8 mouse cellular contexts compared by ENCODE assay signal in the genomic region with DNA sequence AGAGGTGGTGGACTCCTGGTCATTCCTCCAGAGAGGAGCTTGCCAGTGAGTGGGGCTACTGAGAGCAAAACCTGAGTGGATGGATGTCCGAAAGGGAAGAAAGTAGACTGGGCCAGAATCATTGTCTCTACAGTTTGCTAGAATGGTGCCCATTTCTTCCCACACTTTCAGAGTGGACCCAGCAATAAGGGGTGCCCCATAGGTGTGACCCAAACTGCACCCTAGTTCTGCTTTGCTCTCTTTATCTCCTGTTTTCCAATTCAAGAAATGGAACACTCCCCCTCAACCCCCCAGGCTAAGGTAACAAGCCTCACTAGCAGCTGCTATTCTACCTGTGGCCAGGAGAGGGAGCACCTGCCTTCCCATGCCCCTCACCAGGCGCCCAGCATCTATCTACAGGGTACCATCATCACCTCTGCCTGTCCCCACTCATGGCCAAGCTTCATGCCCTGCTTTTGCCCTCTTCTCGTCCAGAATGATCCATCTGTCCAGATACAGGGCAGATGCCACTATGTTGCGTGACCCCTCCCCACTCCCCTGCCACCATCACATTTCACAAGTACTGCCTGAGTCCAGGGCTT. TPM values are rescaled to one million over a fixed set of nuclear protein-coding genes. Genes with fewer than 3 reads are reported as not detected.
DNase-seq lines count a peak whose midpoint lies in the region; ATAC-seq and TF ChIP-seq lines count a peak whose summit lies in the region.

No protein-coding gene starts in this region.

- H3K4me2 ChIP-seq in intestine, embryonic 14.5 days (ENCODE audit: low read length): no peak overlapping the region
- no peak overlapping the region for H3K4me2 ChIP-seq in neural tube, embryonic 11.5 days (ENCODE audit: low read depth)

- no peaks in the 10 kb centered on the region for H3K27me3 ChIP-seq in spleen, adult 2 months (ENCODE audit: control insufficient read depth, insufficient read depth, low read length)
- H3K27me3 ChIP-seq in intestine, embryonic 14.5 days (replicated peaks; ENCODE audit: control insufficient read depth, insufficient read depth, low read length): no peaks in the 10 kb centered on the region
- H3K27me3 ChIP-seq in liver, adult 2 months (ENCODE audit: control insufficient read depth, insufficient read depth, low read length): no peaks in the 10 kb centered on the region
- H3K27me3 ChIP-seq in neural tube, embryonic 11.5 days (ENCODE audit: control insufficient read depth, insufficient read depth, low read length): no peaks in the 10 kb centered on the region

- H3K9ac ChIP-seq in intestine, embryonic 14.5 days (ENCODE audit: low read length): no peak overlapping the region
- no peak overlapping the region for H3K9ac ChIP-seq in liver, adult 2 months (ENCODE audit: low read depth, low read length)
- no peak overlapping the region for H3K9ac ChIP-seq in neural tube, embryonic 11.5 days (ENCODE audit: low read length)

- no peaks in the 10 kb centered on the region for H3K9me3 ChIP-seq in intestine, embryonic 14.5 days (ENCODE audit: control insufficient read depth, low read length)
- no peaks in the 10 kb centered on the region for H3K9me3 ChIP-seq in neural tube, embryonic 11.5 days (ENCODE audit: control insufficient read depth, low read length)

- no peak overlapping the region for H3K4me3 ChIP-seq in spleen, adult 2 months (ENCODE audit: extremely low read depth, insufficient read depth, insufficient read length)
- H3K4me3 ChIP-seq in intestine, embryonic 14.5 days (ENCODE audit: low read depth, low read length): no peak overlapping the region
- no peak overlapping the region for H3K4me3 ChIP-seq in liver, adult 2 months (ENCODE audit: insufficient read depth, low read depth, low read length)
- H3K4me3 ChIP-seq in neural tube, embryonic 11.5 days (ENCODE audit: low read depth, low read length): no peak overlapping the region

- no peaks in the 10 kb centered on the region for H3K36me3 ChIP-seq in spleen, adult 2 months (ENCODE audit: control insufficient read depth, insufficient read depth, low read length)
- H3K36me3 ChIP-seq in intestine, embryonic 14.5 days (ENCODE audit: control insufficient read depth, insufficient read depth, low read length): peaks cover 31% of the 10 kb centered on the region
- no peaks in the 10 kb centered on the region; the same call in 1 of the 2 replicates for H3K36me3 ChIP-seq in liver, adult 2 months (ENCODE audit: control insufficient read depth, insufficient read depth, low read length)
- H3K36me3 ChIP-seq in neural tube, embryonic 11.5 days (ENCODE audit: control insufficient read depth, insufficient read depth, low read length): peaks cover 7% of the 10 kb centered on the region

- whole genome bisulfite sequencing in spleen, adult 2 months: 62% methylated on average over 4 of the region's 4 CpGs
- WGBS in intestine, embryonic 14.5 days: 46% methylated on average over 4 of the region's 4 CpGs
- WGBS in liver, adult 2 months: 61% methylated on average over 4 of the region's 4 CpGs
- WGBS in neural tube, embryonic 11.5 days: 49% methylated on average over 4 of the region's 4 CpGs

- no peaks in the 10 kb centered on the region for H3K79me2 ChIP-seq in liver, adult 2 months (ENCODE audit: control insufficient read depth, insufficient read depth, low read length)

- TF ChIP-seq CTCF in spleen, adult 2 months (IDR thresholded peaks at IDR 0.05; ENCODE audit: extremely low read depth, insufficient read depth, insufficient read length, insufficient replicate concordance): peak; percentile 75; the same call in 1 of the 2 replicates
- TF ChIP-seq CTCF in liver, adult 2 months (IDR thresholded peaks at IDR 0.05; ENCODE audit: low read depth, low read length): peak; percentile 85

- no peaks in the 10 kb centered on the region for H3K4me1 ChIP-seq in spleen, adult 2 months (ENCODE audit: control insufficient read depth, insufficient read depth, insufficient read length)
- H3K4me1 ChIP-seq in intestine, embryonic 14.5 days (replicated peaks; ENCODE audit: control insufficient read depth, insufficient read depth, low read length): no peaks in the 10 kb centered on the region
- H3K4me1 ChIP-seq in liver, adult 2 months (ENCODE audit: control insufficient read depth, insufficient read depth, low read length): no peaks in the 10 kb centered on the region
- peaks cover 3% of the 10 kb centered on the region; the same call in 1 of the 2 replicates for H3K4me1 ChIP-seq in neural tube, embryonic 11.5 days (ENCODE audit: control insufficient read depth, insufficient read depth, low read length)

- DNase-seq in spleen, adult 2 months (ENCODE audit: low read depth in 1 of 2, low spot score in 2 of 2): peak in 1 of 2 experiments; percentile 13
- no peak for DNase-seq in spleen, postnatal 14 days (ENCODE audit: low spot score in 2 of 2)
- peak; percentile 66 for DNase-seq in adrenal gland, postnatal 10 days
- DNase-seq in intestine, embryonic 14.5 days (ENCODE audit: low spot score): peak; percentile 67
- no peak for DNase-seq in liver, adult 2 months (ENCODE audit: extremely low read depth, low read depth, low spot score)
- peak; percentile 65 for DNase-seq in neural tube, embryonic 11.5 days (ENCODE audit: low spot score)

- no peak for TF ChIP-seq POLR2A in spleen, adult 2 months (IDR thresholded peaks at IDR 0.05; ENCODE audit: low read depth, low read length)
- no peak for TF ChIP-seq POLR2A in liver, adult 2 months (IDR thresholded peaks at IDR 0.05; ENCODE audit: extremely low read depth, insufficient read depth, low read length)

- no peak overlapping the region for H3K27ac ChIP-seq in spleen, adult 2 months (ENCODE audit: insufficient read depth, low read length)
- H3K27ac ChIP-seq in intestine, embryonic 14.5 days (ENCODE audit: low read depth): no peak overlapping the region
- no peak overlapping the region for H3K27ac ChIP-seq in liver, adult 2 months (replicated peaks; ENCODE audit: insufficient read depth, low read depth, low read length)
- H3K27ac ChIP-seq in neural tube, embryonic 11.5 days (ENCODE audit: low read depth, low read length): no peak overlapping the region

- peak; percentile 46; the same call in 1 of the 2 replicates for ATAC-seq in erythroid progenitor cell, adult 5-6 weeks (replicated peaks; ENCODE audit: low FRiP score, poor library complexity, severe bottlenecking)
- peak; percentile 38; the same call in 1 of the 2 replicates for ATAC-seq in intestine, embryonic 14.5 days (replicated peaks; ENCODE audit: low FRiP score, low TSS enrichment, low read depth)
- ATAC-seq in neural tube, embryonic 11.5 days (ENCODE audit: insufficient read depth, low FRiP score, low TSS enrichment): peak; percentile 51; the same call in 1 of the 2 replicates
- no peak for ATAC-seq in inflammation-experienced regulatory T-cells, adult 6 months

RNA-seq across cellular contexts. Expression of gene Rrm2, which starts 8.8 kb away (rescaled TPM):
- polyA plus RNA-seq in spleen, adult 2 months (2012; rRNA removed): 12.7 and 23.1 TPM in 2 replicates
- 10 to 100 TPM; 43.7 to 50.5 TPM for total RNA-seq in adrenal gland, postnatal 10 days (2021)
- 647 and 687 TPM in 2 replicates for total RNA-seq in erythroid progenitor cell, adult 5-6 weeks (2015; ENCODE audit: low replicate concordance)
- total RNA-seq in erythroid progenitor cell, adult 5-6 weeks (2017; ENCODE audit: low replicate concordance): 662 and 846 TPM in 2 replicates
- 160 and 162 TPM in 2 replicates for polyA plus RNA-seq in intestine, embryonic 14.5 days (2014; fragmentation: Nextera tagmentation; extraction: Ambion mirVana)
- 2.8 and 3.8 TPM in 2 replicates for total RNA-seq in liver, adult 2 months (2014; rRNA removed)
- polyA plus RNA-seq in liver, adult 2 months (2012; rRNA removed): 0.80 TPM in 2 replicates
- 389 and 409 TPM in 2 replicates for polyA plus RNA-seq in neural tube, embryonic 11.5 days (2014; fragmentation: Nextera tagmentation; extraction: Ambion mirVana)
- polyA plus RNA-seq in inflammation-experienced regulatory T-cells, adult 6 months (2017; shearing (Covaris generic)): 100 to 1,000 TPM in 1 of 3 experiments, 10 to 100 TPM in 2; 41.3 to 492 (median 44.8) TPM

RNA-seq across cellular contexts. Expression of gene Cys1, which starts 35.2 kb away (rescaled TPM):
- 2.2 and 2.7 TPM in 2 replicates for polyA plus RNA-seq in spleen, adult 2 months (2012; rRNA removed)
- total RNA-seq in adrenal gland, postnatal 10 days (2021): 1 to 10 TPM; 2.7 to 4.4 TPM
- not detected in 2 replicates for total RNA-seq in erythroid progenitor cell, adult 5-6 weeks (2015; ENCODE audit: low replicate concordance)
- 0.39 TPM in 1 of 2 replicates, not detected in the other for total RNA-seq in erythroid progenitor cell, adult 5-6 weeks (2017; ENCODE audit: low replicate concordance)
- 2.1 and 2.6 TPM in 2 replicates for polyA plus RNA-seq in intestine, embryonic 14.5 days (2014; fragmentation: Nextera tagmentation; extraction: Ambion mirVana)
- total RNA-seq in liver, adult 2 months (2014; rRNA removed): 2.8 and 3.1 TPM in 2 replicates
- 4.3 and 5.3 TPM in 2 replicates for polyA plus RNA-seq in liver, adult 2 months (2012; rRNA removed)
- 0.62 and 1.3 TPM in 2 replicates for polyA plus RNA-seq in neural tube, embryonic 11.5 days (2014; fragmentation: Nextera tagmentation; extraction: Ambion mirVana)
- polyA plus RNA-seq in inflammation-experienced regulatory T-cells, adult 6 months (2017; shearing (Covaris generic)): not detected

Comparison
In these comparisons a context has a peak if more than half of its experiments do, and no peak if none do; other contexts are left out.
1. DNase-seq: peak in adrenal gland, postnatal 10 days (single experiment), intestine, embryonic 14.5 days (single experiment) and neural tube, embryonic 11.5 days (single experiment); none in spleen, postnatal 14 days (0 of 2) and liver, adult 2 months (single experiment).